Mouse (Mus musculus): ENCODE data around the gene Clta. TPM values are rescaled to one million over a fixed set of nuclear protein-coding genes. Genes with fewer than 3 reads are reported as not detected.

Clta gene
- total RNA-seq, 2 experiments from 2014 or later = 48.4 to 58.3 TPM

- no peak for DNase-seq (ENCODE audit: low spot score)
These were observed 67.5 kb downstream of the Clta start for GRCm38 (mm10) chr4:44071741-44072145.

- DNase-seq (ENCODE audit: low spot score) = peak; percentile 91
These were observed 68.1 kb downstream of the Clta start for GRCm38 (mm10) chr4:44072146-44072872.

GRCm38 (mm10) chr4:44072873-44073441 is 68.7 kb downstream of the Clta start:
- no peak for DNase-seq (ENCODE audit: low spot score)

GRCm38 (mm10) chr4:44073799-44074198 is 69.5 kb downstream of the Clta start:
- DNase-seq (ENCODE audit: low spot score) = no peak

- no peak for DNase-seq (ENCODE audit: low spot score)
These were observed 70.2 kb downstream of the Clta start for GRCm38 (mm10) chr4:44074422-44074821.

- no peak for DNase-seq (ENCODE audit: low spot score)
These were observed 74.2 kb downstream of the Clta start for GRCm38 (mm10) chr4:44078358-44078933.

Other genes with a start within 250 kb of the Clta start
- not detected for gene Olfr159, start 233.4 kb upstream of the Clta start, total RNA-seq (2021)
- gene Olfr156, start 180.6 kb upstream of the Clta start, total RNA-seq (2021) = not detected
- gene Olfr157, start 164.3 kb upstream of the Clta start, total RNA-seq (2021) = not detected
- not detected for gene Olfr155, start 152.9 kb upstream of the Clta start, total RNA-seq (2021)
- gene Reck, start 128.9 kb upstream of the Clta start, total RNA-seq (2021) = 1 to 10 TPM; 2.0 to 2.3 TPM
- gene Glipr2, start 47.1 kb upstream of the Clta start, total RNA-seq (2021) = 1 to 10 TPM; 1.8 to 2.5 TPM
- gene Ccin, start 21.0 kb upstream of the Clta start, total RNA-seq (2021) = not detected
- 10 to 100 TPM in 1 of 2 experiments, 1 to 10 TPM in 1; 9.5 to 12.4 TPM for gene Gne, start 79.7 kb downstream of the Clta start, total RNA-seq (2021)
- gene Rnf38, start 229.3 kb downstream of the Clta start, total RNA-seq (2021) = 10 to 100 TPM; 12.3 to 17.1 TPM